Mouse (Mus musculus): ENCODE data around the gene Parp16. TPM values are rescaled to one million over a fixed set of nuclear protein-coding genes. Genes with fewer than 3 reads are reported as not detected.

Parp16 gene
- total and polyA plus RNA-seq, 3 experiments: 0.44 to 1.7 (median 0.81) TPM

DNA sequence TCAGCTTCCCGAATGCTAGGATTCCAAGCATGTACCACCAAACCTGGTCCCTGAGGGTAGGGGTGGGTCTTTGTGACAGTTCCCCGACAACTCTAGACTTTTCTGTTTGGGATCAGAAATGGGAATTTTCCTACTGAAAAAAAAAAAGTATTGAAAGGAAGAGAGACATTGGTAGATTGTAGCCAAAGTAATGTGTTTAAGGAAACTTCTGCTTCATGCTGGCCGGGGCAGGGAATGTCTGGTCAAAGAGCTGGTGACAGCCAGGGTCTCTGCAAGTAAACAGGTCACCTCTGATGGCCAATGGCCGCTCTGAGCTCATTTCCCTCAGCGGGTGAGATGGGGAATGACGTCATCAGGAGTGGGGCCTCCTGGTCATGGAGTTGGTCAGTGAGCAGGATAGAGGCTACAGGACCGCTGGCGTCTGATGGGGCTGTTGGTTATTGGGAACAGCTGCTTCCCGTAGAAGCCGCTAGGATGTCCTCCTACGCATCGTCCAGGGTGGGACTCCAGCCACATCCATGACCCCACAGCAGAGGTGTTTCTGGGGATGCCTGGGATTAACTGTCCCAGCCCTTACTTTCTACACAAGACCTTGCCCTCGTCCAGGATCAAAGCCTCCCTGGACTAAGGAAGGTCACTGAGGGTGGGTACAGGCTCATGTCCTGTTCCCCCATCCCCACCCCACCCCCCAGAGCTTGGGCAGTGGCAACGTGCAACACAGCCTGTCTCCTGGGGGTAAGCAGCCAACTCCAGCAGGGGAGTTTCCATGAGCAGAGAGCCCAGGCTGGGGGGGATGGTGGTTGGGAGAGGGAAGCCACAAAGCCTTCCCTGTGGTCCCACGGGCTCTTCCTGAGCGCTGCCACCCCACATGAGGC lies 52.6 kb downstream of the Parp16 start:
- Histone ChIP-seq H3K9ac (ENCODE audit: insufficient read depth, low read depth) (no peak overlapping the region), H3K4me3 (replicated peaks in 1 of 3; ENCODE audit: low read depth in 2 of 3, low read length in 2 of 3, poor library complexity in 1 of 3) (no peak overlapping the region), H3K4me1 (ENCODE audit: control insufficient read depth in 1 of 2, insufficient read depth in 2 of 2) (peaks cover 2 to 11% of the 10 kb centered on the region in 2 experiments; a peak in 3 of 4 replicates), H3K9me3 (replicated peaks; ENCODE audit: low read length) (no peaks in the 10 kb centered on the region), H3K27me3 (replicated peaks) (peaks cover 4% of the 10 kb centered on the region), H3K79me2 (replicated peaks; ENCODE audit: control insufficient read depth, extremely low read depth, insufficient read depth, poor library complexity, severe bottlenecking) (no peaks in the 10 kb centered on the region), H3K4me2 (ENCODE audit: insufficient read depth, low read depth, poor library complexity, severe bottlenecking) (no peak overlapping the region), H3K27ac (ENCODE audit: insufficient read depth, low read depth) (no peak overlapping the region), H3K36me3 (replicated peaks in 1 of 2; ENCODE audit: control insufficient read depth in 1 of 2, insufficient read depth in 1 of 2, low read length in 1 of 2) (no peaks in the 10 kb centered on the region)
- no peak for DNase-seq (ENCODE audit: extremely low read depth)
- in situ Hi-C loops (cut with MboI; ENCODE audit: low pct_ligation_motif_present, low pct_unique_long_range_greater_than_20kb, low sequenced_read_pairs) (no loop called here), dilution Hi-C loops (cut with MboI; ENCODE audit: extremely low pct_ligation_motif_present, extremely low pct_unique_long_range_greater_than_20kb, low sequenced_read_pairs) (no loop called here)
- TF ChIP-seq UBTF (IDR thresholded peaks at IDR 0.05; ENCODE audit: low read depth, low read length): no peak
- no peak for TF ChIP-seq USF1 (IDR thresholded peaks at IDR 0.05; ENCODE audit: low read depth, low read length)
- no peak for TF ChIP-seq CHD2 (IDR thresholded peaks at IDR 0.05; ENCODE audit: low read length)
- no peak for TF ChIP-seq MAFK (IDR thresholded peaks at IDR 0.05; ENCODE audit: insufficient replicate concordance, low read length)
- no peak for TF ChIP-seq EP300 (IDR thresholded peaks at IDR 0.05; ENCODE audit: low read length)
- no peak for TF ChIP-seq E2F4 (IDR thresholded peaks at IDR 0.05; ENCODE audit: insufficient replicate concordance, low read depth, low read length)

DNA sequence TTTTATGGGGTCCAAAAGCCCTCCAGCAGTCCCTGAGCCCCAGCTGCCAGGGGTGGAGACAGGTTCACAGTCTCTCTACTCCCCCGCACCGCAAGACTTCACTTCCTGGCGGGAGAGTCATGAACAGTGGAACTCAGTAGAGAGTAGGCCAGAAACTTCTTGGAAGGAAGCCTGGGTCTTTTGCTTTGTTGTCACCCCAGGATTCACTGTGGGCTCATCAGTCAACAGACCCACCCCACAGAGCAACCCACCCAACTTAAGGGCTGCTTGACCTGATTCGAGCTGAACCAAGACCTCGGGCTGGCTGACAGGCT lies 53.2 kb downstream of the Parp16 start:
- H3K9ac ChIP-seq (ENCODE audit: insufficient read depth, low read depth): no peak overlapping the region
- no peak overlapping the region for H3K27ac ChIP-seq (ENCODE audit: insufficient read depth, low read depth)
- no peak for DNase-seq (ENCODE audit: extremely low read depth)

More for the DNA sequence above, 53.2 kb downstream of the Parp16 start:
- in situ Hi-C loops (cut with MboI; ENCODE audit: low pct_ligation_motif_present, low pct_unique_long_range_greater_than_20kb, low sequenced_read_pairs) (no loop called here), dilution Hi-C loops (cut with MboI; ENCODE audit: extremely low pct_ligation_motif_present, extremely low pct_unique_long_range_greater_than_20kb, low sequenced_read_pairs) (no loop called here)
- no peak overlapping the region for H3K4me3 ChIP-seq (replicated peaks in 1 of 3; ENCODE audit: low read depth in 2 of 3, low read length in 2 of 3, poor library complexity in 1 of 3)
- no peak overlapping the region for H3K4me2 ChIP-seq (ENCODE audit: insufficient read depth, low read depth, poor library complexity, severe bottlenecking)
- TF ChIP-seq PAX5 (IDR thresholded peaks at IDR 0.05; ENCODE audit: low read length) (no peak), CHD2 (IDR thresholded peaks at IDR 0.05; ENCODE audit: low read length) (no peak), ZC3H11A (IDR thresholded peaks at IDR 0.05; ENCODE audit: low read depth, low read length) (no peak), GABPA (IDR thresholded peaks at IDR 0.05; ENCODE audit: insufficient replicate concordance, low read depth, low read length) (no peak), UBTF (IDR thresholded peaks at IDR 0.05; ENCODE audit: low read depth, low read length) (no peak), USF2 (conservative IDR thresholded peaks at IDR 0.05; ENCODE audit: low read depth, low read length) (no peak), EP300 (IDR thresholded peaks at IDR 0.05; ENCODE audit: low read length) (no peak), SIN3A (IDR thresholded peaks at IDR 0.05; ENCODE audit: low read length) (no peak), MXI1 (IDR thresholded peaks at IDR 0.05; ENCODE audit: low read depth, low read length) (no peak), CHD1 (IDR thresholded peaks at IDR 0.05; ENCODE audit: low read depth, low read length) (no peak), NELFE (IDR thresholded peaks at IDR 0.05; ENCODE audit: low read depth, low read length) (no peak), ETS1 (conservative IDR thresholded peaks at IDR 0.05; ENCODE audit: low read depth, low read length) (no peak), TBP (conservative IDR thresholded peaks at IDR 0.05; ENCODE audit: low read depth, low read length) (no peak), CTCF (conservative IDR thresholded peaks at IDR 0.05 in 1 of 2, IDR thresholded peaks at IDR 0.05 in 1 of 2; ENCODE audit: low read depth in 2 of 2, low read length in 2 of 2) (no peak), ELF1 (IDR thresholded peaks at IDR 0.05; ENCODE audit: low read depth, low read length) (no peak), ZNF384 (IDR thresholded peaks at IDR 0.05; ENCODE audit: low read depth, low read length) (no peak), POLR2A (IDR thresholded peaks at IDR 0.05; ENCODE audit: low read depth, low read length) (no peak)
- H3K79me2 ChIP-seq (replicated peaks; ENCODE audit: control insufficient read depth, extremely low read depth, insufficient read depth, poor library complexity, severe bottlenecking): no peaks in the 10 kb centered on the region
- H3K36me3 ChIP-seq (replicated peaks in 1 of 2; ENCODE audit: control insufficient read depth in 1 of 2, insufficient read depth in 1 of 2, low read length in 1 of 2): no peaks in the 10 kb centered on the region
- H3K27me3 ChIP-seq (replicated peaks): peaks cover 4% of the 10 kb centered on the region
- H3K9me3 ChIP-seq (replicated peaks; ENCODE audit: low read length): no peaks in the 10 kb centered on the region
- peaks cover 0 to 5% of the 10 kb centered on the region in 2 experiments; a peak in 2 of 4 replicates for H3K4me1 ChIP-seq (ENCODE audit: control insufficient read depth in 1 of 2, insufficient read depth in 2 of 2)
